ENCODE assay signal across 8 mouse cellular contexts in genomic region chr17:25256140-25256754, GRCm38 (mm10). TPM values are rescaled to one million over a fixed set of nuclear protein-coding genes. Genes with fewer than 3 reads are reported as not detected.
A peak's percentile ranks its signal among the peaks of the same experiment; 100 is the strongest.
DNase-seq lines count a peak whose midpoint lies in the region; ATAC-seq and TF ChIP-seq lines count a peak whose summit lies in the region.

Gene Baiap3, minus strand, starts transcription at chr17:25256364.

- H3K4me3 ChIP-seq in left cerebral cortex, adult 2 months: no peak within 1 kb of the TSS
- H3K4me3 ChIP-seq in cortical plate, adult 2 months (ENCODE audit: insufficient read depth, low read length): 0 out of 2 replicates have a peak within 1 kb of the TSS, but pooled peaks have one; percentile 16
- peak within 1 kb of the TSS; percentile 23 for H3K4me3 ChIP-seq in hindbrain, postnatal 0 days (ENCODE audit: low read length)
- peak within 1 kb of the TSS; percentile 32 for H3K4me3 ChIP-seq in lung, postnatal 0 days (ENCODE audit: low read depth, low read length)

- peak; percentile 42; the same call in 1 of the 2 replicates for ATAC-seq in hindbrain, postnatal 0 days
- peak; percentile 49 for ATAC-seq in lung, postnatal 0 days

- no peak for TF ChIP-seq POLR2A in cortical plate, adult 2 months (IDR thresholded peaks at IDR 0.05; ENCODE audit: extremely low read depth, insufficient read depth, low read length)

- 4% methylated on average over 35 of the region's 35 CpGs for WGBS in hindbrain, postnatal 0 days
- 4% methylated on average over 31 of the region's 35 CpGs for WGBS in lung, postnatal 0 days

- TF ChIP-seq CTCF in left cerebral cortex, adult 2 months (IDR thresholded peaks at IDR 0.05): no peak
- no peak for TF ChIP-seq CTCF in cortical plate, adult 2 months (IDR thresholded peaks at IDR 0.05; ENCODE audit: extremely low read depth, insufficient read depth, low read length)
- no peak for TF ChIP-seq CTCF in hindbrain, postnatal 0 days (IDR thresholded peaks at IDR 0.05; ENCODE audit: low read depth)
- no peak for TF ChIP-seq CTCF in lung, postnatal 0 days (IDR thresholded peaks at IDR 0.05)

- H3K36me3 ChIP-seq in hindbrain, postnatal 0 days (ENCODE audit: insufficient read depth, low read length): no peaks in the 10 kb centered on the region
- H3K36me3 ChIP-seq in lung, postnatal 0 days (ENCODE audit: insufficient read depth, low read length): no peaks in the 10 kb centered on the region

- TF ChIP-seq EP300 in lung, postnatal 0 days (IDR thresholded peaks at IDR 0.05): no peak

- no peaks in the 10 kb centered on the region for H3K27me3 ChIP-seq in hindbrain, postnatal 0 days (ENCODE audit: insufficient read depth, low read length)
- H3K27me3 ChIP-seq in lung, postnatal 0 days (replicated peaks; ENCODE audit: insufficient read depth, low read length): peaks cover 5% of the 10 kb centered on the region; the same call in 1 of the 2 replicates

- no peak for DNase-seq in left cerebral cortex, adult 2 months (ENCODE audit: extremely low spot score in 1 of 2, low spot score in 2 of 2)
- DNase-seq in left cerebral cortex, postnatal 4 days: no peak
- DNase-seq in hindbrain, postnatal 0 days (ENCODE audit: low spot score): peak; percentile 50
- peak; percentile 27 for DNase-seq in lung, postnatal 0 days (ENCODE audit: low spot score)
- DNase-seq in thymus, postnatal 0 days (ENCODE audit: low spot score): peak; percentile 47
- DNase-seq in gastrocnemius, postnatal 25 days: no peak
- no peak for DNase-seq in frontal cortex, postnatal 14 days (ENCODE audit: low spot score in 2 of 2)

- no peaks in the 10 kb centered on the region for H3K4me1 ChIP-seq in cortical plate, adult 2 months (ENCODE audit: control insufficient read depth, insufficient read depth, low read length)
- peaks cover 21% of the 10 kb centered on the region for H3K4me1 ChIP-seq in hindbrain, postnatal 0 days (ENCODE audit: insufficient read depth, low read length)
- peaks cover 7% of the 10 kb centered on the region; the same call in 1 of the 2 replicates for H3K4me1 ChIP-seq in lung, postnatal 0 days (ENCODE audit: insufficient read depth, low read depth, low read length)

- peak within 1 kb of the TSS; percentile 31 for H3K9ac ChIP-seq in hindbrain, postnatal 0 days (replicated peaks; ENCODE audit: low read length)
- H3K9ac ChIP-seq in lung, postnatal 0 days (replicated peaks; ENCODE audit: low read depth): peak within 1 kb of the TSS; percentile 8; the same call in 1 of the 2 replicates

- no peak within 1 kb of the TSS for H3K27ac ChIP-seq in left cerebral cortex, adult 2 months
- H3K27ac ChIP-seq in cortical plate, adult 2 months (ENCODE audit: insufficient read depth, low read length): no peak within 1 kb of the TSS
- H3K27ac ChIP-seq in hindbrain, postnatal 0 days: no peak within 1 kb of the TSS
- H3K27ac ChIP-seq in lung, postnatal 0 days (ENCODE audit: low read length): no peak within 1 kb of the TSS

- intact Hi-C loops in left cerebral cortex, adult 2 months (cut with DNase I): no loop called here
- intact Hi-C loops in left cerebral cortex, postnatal 4 days (cut with DNase I): no loop called here

- peak within 1 kb of the TSS; percentile 50 for H3K4me2 ChIP-seq in hindbrain, postnatal 0 days (ENCODE audit: low read depth, low read length)
- H3K4me2 ChIP-seq in lung, postnatal 0 days (replicated peaks; ENCODE audit: low read depth, low read length): peak within 1 kb of the TSS; percentile 56

- H3K9me3 ChIP-seq in hindbrain, postnatal 0 days (ENCODE audit: low read length): no peaks in the 10 kb centered on the region
- H3K9me3 ChIP-seq in lung, postnatal 0 days (ENCODE audit: low read length): no peaks in the 10 kb centered on the region

RNA-seq across cellular contexts. Expression of gene Baiap3, which starts in this region (rescaled TPM):
- total RNA-seq in left cerebral cortex, adult 2 months (2021): 10 to 100 TPM; 14.8 to 29.8 TPM
- total RNA-seq in left cerebral cortex, postnatal 4 days (2021): 10 to 100 TPM in 1 of 2 experiments, 1 to 10 TPM in 1; 5.2 to 24.2 TPM
- 4.3 and 5.4 TPM in 2 replicates for polyA plus RNA-seq in cortical plate, adult 2 months (2012; rRNA removed)
- 64.0 and 79.3 TPM in 2 replicates for total RNA-seq in hindbrain, postnatal 0 days (2014; rRNA removed)
- 27.3 and 27.8 TPM in 2 replicates for polyA plus RNA-seq in hindbrain, postnatal 0 days (2015; fragmentation: Nextera tagmentation; extraction: Ambion mirVana)
- 2.6 and 2.8 TPM in 2 replicates for polyA plus RNA-seq in lung, postnatal 0 days (2015; fragmentation: Nextera tagmentation; extraction: Ambion mirVana)
- 28.9 and 32.5 TPM in 2 replicates for polyA plus RNA-seq in thymus, postnatal 0 days (2015; fragmentation: Nextera tagmentation; extraction: Ambion mirVana)
- not detected for total RNA-seq in gastrocnemius, postnatal 25 days (2021)

Comparison
In these comparisons a context has a peak if more than half of its experiments do, and no peak if none do; other contexts are left out.
1. RNA of gene Baiap3 (total RNA-seq): 64.0 to 79.3 TPM in hindbrain, postnatal 0 days, 14.8 to 29.8 TPM in left cerebral cortex, adult 2 months and 5.2 to 24.2 TPM in left cerebral cortex, postnatal 4 days; not detected in gastrocnemius, postnatal 25 days; every median in the first group is over 4 times any median in the second.
2. DNase-seq: peak in hindbrain, postnatal 0 days (single experiment), lung, postnatal 0 days (single experiment) and thymus, postnatal 0 days (single experiment); none in left cerebral cortex, adult 2 months (0 of 2), left cerebral cortex, postnatal 4 days (single experiment), gastrocnemius, postnatal 25 days (single experiment) and frontal cortex, postnatal 14 days (0 of 2).